Mouse (Mus musculus) spleen, embryonic (tissue): ENCODE data around the gene Slc30a3.
"Not testable (repeated sequence)": the region's sequence is repeated elsewhere in the genome, so short reads cannot be mapped to it uniquely, and the experiment has no call there.

Experiments
- CTCF ChIA-PET: fragments of 350-600 bp; sonication (Branson Sonifier 250); formaldehyde crosslinking; loops from one replicate; lab custom pipeline; 2022; lab: Charles Lee

The Slc30a3 gene

DNA sequence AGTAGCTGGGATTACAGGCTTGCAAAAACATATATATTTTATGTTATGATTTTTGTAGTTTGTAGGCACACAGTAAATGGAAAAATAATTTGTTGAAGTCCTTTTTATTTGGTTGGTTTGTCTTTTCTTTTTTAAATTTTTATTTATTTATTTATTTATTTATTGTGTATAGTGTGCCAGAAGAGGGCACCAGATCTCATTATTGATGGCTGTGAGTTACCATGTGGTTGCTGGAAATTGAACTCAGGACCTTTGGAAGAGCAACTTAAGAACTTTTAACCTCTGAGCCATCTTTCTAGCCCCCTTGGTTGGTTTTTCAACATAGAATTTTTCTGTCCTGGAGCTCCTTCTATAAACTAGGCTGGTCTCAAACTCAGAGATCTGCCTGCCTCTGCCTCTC, 57.6 kb downstream of the Slc30a3 start:
- CTCF ChIA-PET = interaction anchor here (0.6 to 1.0 kb wide), 4 partner anchors 26 to 427 kb away, joined by 3 to 5 read pairs (median 4); no protein-coding TSS in a partner anchor

DNA sequence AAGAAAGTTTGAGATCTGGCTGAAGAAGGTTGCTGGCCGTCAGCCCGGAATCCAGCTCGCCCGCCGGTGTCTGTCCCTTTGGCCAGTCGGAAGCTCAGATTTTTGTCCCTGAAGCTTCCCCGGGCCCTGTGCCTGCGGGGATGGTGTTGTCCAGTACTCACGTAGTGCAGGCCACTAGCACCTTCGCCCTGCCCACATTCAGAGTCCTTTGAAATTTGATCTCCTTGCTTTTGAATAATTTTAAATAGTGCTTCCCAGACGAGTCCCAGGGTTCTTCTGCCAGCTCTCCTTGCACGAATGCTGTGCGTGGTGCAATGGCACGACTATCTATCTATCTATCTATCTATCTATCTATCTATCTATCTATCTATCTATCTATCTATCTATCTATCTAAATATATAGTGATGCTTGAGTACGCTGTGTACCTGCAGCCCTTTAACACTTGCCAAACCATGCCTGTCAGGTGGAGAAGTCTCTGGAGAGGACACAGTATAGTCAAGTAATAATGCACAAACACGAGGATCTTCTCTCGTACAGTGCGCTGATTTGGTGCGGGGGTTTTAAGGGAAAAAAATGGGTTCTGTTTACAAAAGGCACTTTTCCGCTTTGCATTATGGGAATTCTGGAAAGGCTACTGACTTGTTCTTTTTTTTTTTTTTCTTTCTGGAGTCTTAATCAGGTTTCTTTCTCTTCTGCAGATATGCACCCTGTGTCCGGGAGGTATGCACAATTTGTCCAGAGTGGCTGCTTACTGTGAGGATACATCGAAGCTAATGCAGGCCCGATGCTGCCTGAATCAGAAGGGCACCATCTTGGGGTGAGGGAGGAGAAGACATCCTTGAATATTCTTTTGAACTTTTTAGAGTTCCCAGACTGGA, 59.0 kb downstream of the Slc30a3 start, which contains the start of gene Slc5a6:
Gene Slc5a6, minus strand, starts transcription at position 162 of the 879 bp plus-strand sequence.
- CTCF ChIA-PET = no interaction called here

GRCm38 (mm10) chr5:31047848-31048762, 59.9 kb downstream of the Slc30a3 start, which contains the start of gene Atraid:
Gene Atraid, plus strand, starts transcription at chr5:31048312.
- CTCF ChIA-PET = no interaction called here

DNA sequence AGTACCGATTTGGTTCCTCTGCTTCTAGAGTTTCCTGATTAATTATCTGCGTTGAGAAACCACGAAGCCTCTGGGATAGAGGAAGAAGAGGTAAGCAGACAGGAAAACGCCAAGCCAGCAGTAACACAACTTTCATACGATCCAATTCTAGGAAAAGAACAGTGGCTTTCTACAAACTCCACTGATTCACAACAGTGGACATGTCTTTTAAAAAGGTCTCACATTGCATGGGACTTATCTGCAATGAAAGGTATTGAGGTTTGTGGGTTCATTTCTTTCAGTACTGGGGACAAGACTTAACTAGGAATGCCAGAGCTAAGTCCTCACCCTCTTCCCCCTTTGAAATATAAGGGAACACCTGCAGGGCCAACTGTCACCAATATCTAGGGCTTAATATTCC, 61.0 kb downstream of the Slc30a3 start:
- CTCF ChIA-PET = no interaction called here

DNA sequence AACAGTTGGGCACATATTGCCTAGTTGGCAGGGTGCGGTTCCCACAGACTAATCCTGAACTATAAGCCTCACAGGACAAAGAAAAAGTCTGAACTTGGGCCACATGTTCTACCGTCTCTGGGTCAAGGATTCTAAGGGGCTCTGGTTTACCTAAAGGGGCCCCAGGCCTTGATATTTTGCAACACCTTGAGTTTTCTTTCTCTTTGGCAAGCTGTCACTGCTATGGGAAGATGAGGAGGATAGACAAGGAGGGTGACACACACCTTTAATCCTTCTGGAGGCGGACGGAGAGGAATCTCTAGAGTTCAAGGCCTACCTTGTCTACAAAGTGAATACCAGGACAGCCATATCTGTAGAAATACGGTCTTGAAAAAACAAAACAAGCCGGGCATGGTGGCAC, 61.6 kb downstream of the Slc30a3 start:
- CTCF ChIA-PET = no interaction called here

- CTCF ChIA-PET = no interaction called here
These were observed 69.7 kb downstream of the Slc30a3 start for GRCm38 (mm10) chr5:31038171-31038845.

- CTCF ChIA-PET = not testable (repeated sequence)
These were observed 71.5 kb downstream of the Slc30a3 start for GRCm38 (mm10) chr5:31036556-31036955.
